10 mouse cellular contexts compared by ENCODE assay signal in the genomic region with DNA sequence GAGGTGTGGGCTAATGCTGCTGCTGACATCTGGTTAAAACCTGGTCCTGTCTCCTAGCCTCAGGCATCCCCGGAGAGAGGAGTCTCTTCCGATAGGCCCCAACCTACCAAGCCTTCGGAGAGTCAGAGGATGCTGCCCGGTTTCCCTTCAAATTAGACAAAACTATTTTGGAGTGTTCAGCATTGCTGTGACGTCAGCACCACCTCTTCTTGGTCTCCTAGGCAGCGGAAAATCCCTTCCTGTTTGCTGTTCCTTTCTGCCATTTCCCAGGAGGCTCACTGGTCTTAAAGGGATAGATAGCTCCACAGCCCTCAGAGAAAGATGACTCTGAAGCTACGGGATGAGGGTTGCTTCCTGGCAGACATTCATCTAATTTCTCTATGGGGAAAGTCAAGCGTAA. TPM values are rescaled to one million over a fixed set of nuclear protein-coding genes. Genes with fewer than 3 reads are reported as not detected.
A peak's percentile ranks its signal among the peaks of the same experiment; 100 is the strongest.
DNase-seq lines count a peak whose midpoint lies in the region.
"Had no signal": no experiment of that assay in that cellular context is flagged by ENCODE, and none has a peak within 500 bp of the region (broad histone marks: within the 10 kb centered on the region; RNA-seq: fewer than 3 reads in every experiment).

No protein-coding gene starts in this region.

- DNase-seq in embryo, embryonic 11 days, result peak; percentile 10
- no peak for DNase-seq in embryo, embryonic 9.5 days (ENCODE audit: extremely low spot score)
- DNase-seq in layer of hippocampus, adult 11-12 months (ENCODE audit: low spot score), result peak; percentile 53
- no peak for DNase-seq in layer of hippocampus, postnatal 10 days (ENCODE audit: low spot score in 2 of 2)
- DNase-seq in frontal cortex, adult 2 months (ENCODE audit: extremely low spot score in 1 of 2, low spot score in 1 of 2), result peak; percentile 75 to 84
- DNase-seq in lung, postnatal 36 days, result peak; percentile 40
- DNase-seq in thymus, postnatal 0 days (ENCODE audit: low spot score), result no peak
- no peak for DNase-seq in cerebellum, adult 9-11 months
- DNase-seq: adrenal gland, adult 2 months; thymus, postnatal 36 days had no signal

RNA-seq across cellular contexts. Expression of gene Bod1, which starts 31.5 kb away (rescaled TPM):
- total RNA-seq in layer of hippocampus, postnatal 10 days (2021), result 10 to 100 TPM; 85.7 to 92.4 TPM
- polyA plus RNA-seq in frontal cortex, adult 2 months (2012; rRNA removed), result 149 TPM in 2 replicates
- polyA plus RNA-seq in thymus, postnatal 0 days (2015; fragmentation: Nextera tagmentation; extraction: Ambion mirVana), result 36.8 and 39.5 TPM in 2 replicates

Comparison
In these comparisons a context has a peak if more than half of its experiments do, and no peak if none do; other contexts are left out.
1. DNase-seq: peak in embryo, embryonic 11 days (single experiment), layer of hippocampus, adult 11-12 months (single experiment), frontal cortex, adult 2 months (2 of 2) and lung, postnatal 36 days (single experiment); none in embryo, embryonic 9.5 days (single experiment), layer of hippocampus, postnatal 10 days (0 of 2), thymus, postnatal 0 days (single experiment) and cerebellum, adult 9-11 months (single experiment).